Mouse (Mus musculus) testis, adult 2 months (tissue): ENCODE results near the gene Pacs1.
"Not testable (repeated sequence)": the region's sequence is repeated elsewhere in the genome, so short reads cannot be mapped to it uniquely, and the experiment has no call there.

ENCODE experiments used
- CTCF ChIP-seq: fragments of 200-500 bp; IDR thresholded peaks from 2 replicates; pipeline ENCODE4 v1.5.1; 2012; ENCODE audit warnings: low read depth, mild to moderate bottlenecking, inconsistent platforms, low read length, moderate library complexity; ENCODE audit not compliant: control insufficient read depth, insufficient read depth, insufficient replicate concordance
- POLR2A ChIP-seq: fragments of 200-500 bp; IDR thresholded peaks from 2 replicates; pipeline ENCODE4 v1.6.1; 2012; ENCODE audit warnings: low read depth, mild to moderate bottlenecking, inconsistent platforms, low read length, moderate library complexity; ENCODE audit not compliant: control insufficient read depth

- not testable (repeated sequence) for TF ChIP-seq POLR2A, CTCF
Observed at GRCm38 (mm10) chr19:5221219-5221723, 51.6 kb downstream of the Pacs1 start.
